Mouse (Mus musculus) adrenal gland, adult 2 months (tissue): ENCODE results near the gene Hoxd13. TPM values are rescaled to one million over a fixed set of nuclear protein-coding genes. Genes with fewer than 3 reads are reported as not detected.
A peak's percentile ranks its signal among the peaks of the same experiment; 100 is the strongest.

ENCODE experiments used
- DNase-seq: peaks from one replicate; pipeline ENCODE4 v3.0.0; 2021
- polyA plus RNA-seq: library from polyadenylated mRNA; depleted of rRNA; stranded (reverse); fragments of >200 nt; gene quantifications from 2 replicates; pipeline ENCODE4 v1.2.3, GENCODE M21; 2012
- total RNA-seq, 2 experiments: library from RNA; stranded (reverse); gene quantifications; 2 replicates each; pipeline ENCODE4 v1.2.3; 2021

Gene Hoxd13
- total and polyA plus RNA-seq, 3 experiments = not detected

- no peak for DNase-seq
Measured at GRCm38 (mm10) chr2:74680561-74681398, 12.7 kb downstream of the Hoxd13 start.

GRCm38 (mm10) chr2:74681594-74682531 lies 13.8 kb downstream of the Hoxd13 start:
- no peak for DNase-seq

GRCm38 (mm10) chr2:74682796-74683195 lies 14.7 kb downstream of the Hoxd13 start:
- DNase-seq = no peak

GRCm38 (mm10) chr2:74683471-74683951 lies 15.4 kb downstream of the Hoxd13 start:
- DNase-seq = no peak

- no peak for DNase-seq
Measured at GRCm38 (mm10) chr2:74684106-74684505, 16.0 kb downstream of the Hoxd13 start.

GRCm38 (mm10) chr2:74685059-74685603 lies 17.0 kb downstream of the Hoxd13 start:
- no peak for DNase-seq

- peak; percentile 65 for DNase-seq
Measured at GRCm38 (mm10) chr2:74686301-74686987, 18.3 kb downstream of the Hoxd13 start.

GRCm38 (mm10) chr2:74686988-74687697 lies 19.0 kb downstream of the Hoxd13 start:
- no peak for DNase-seq

- no peak for DNase-seq
Measured at GRCm38 (mm10) chr2:74687698-74688555, 19.8 kb downstream of the Hoxd13 start.

GRCm38 (mm10) chr2:74688795-74689573 lies 20.9 kb downstream of the Hoxd13 start:
- DNase-seq = no peak

GRCm38 (mm10) chr2:74689574-74690337 lies 21.6 kb downstream of the Hoxd13 start:
- no peak for DNase-seq

GRCm38 (mm10) chr2:74690338-74690716 lies 22.2 kb downstream of the Hoxd13 start:
- no peak for DNase-seq

- DNase-seq = peak; percentile 84
Measured at GRCm38 (mm10) chr2:74691022-74691951, 23.2 kb downstream of the Hoxd13 start, which contains the start of gene Hoxd10. TSS of gene Hoxd10 (plus strand) at chr2:74691924.

GRCm38 (mm10) chr2:74691995-74692807 lies 24.1 kb downstream of the Hoxd13 start:
- DNase-seq = no peak

- no peak for DNase-seq
Measured at GRCm38 (mm10) chr2:74692808-74693431, 24.8 kb downstream of the Hoxd13 start.

GRCm38 (mm10) chr2:74693432-74693827 lies 25.3 kb downstream of the Hoxd13 start:
- DNase-seq = no peak
